Mouse (Mus musculus) thymus, postnatal 0 days (tissue): ENCODE measurements at regions not wholly inside any gene's neighbourhood (a gene's known extent, or its start where the extent isn't known, plus 50 kb on each side); places are given as distances from the start of the nearest gene placed in this dataset.

ENCODE experiments used
- DNase-seq: peaks from one replicate; pipeline ENCODE4 v3.0.0-alpha.2; 2015; ENCODE audit warnings: low spot score

DNA sequence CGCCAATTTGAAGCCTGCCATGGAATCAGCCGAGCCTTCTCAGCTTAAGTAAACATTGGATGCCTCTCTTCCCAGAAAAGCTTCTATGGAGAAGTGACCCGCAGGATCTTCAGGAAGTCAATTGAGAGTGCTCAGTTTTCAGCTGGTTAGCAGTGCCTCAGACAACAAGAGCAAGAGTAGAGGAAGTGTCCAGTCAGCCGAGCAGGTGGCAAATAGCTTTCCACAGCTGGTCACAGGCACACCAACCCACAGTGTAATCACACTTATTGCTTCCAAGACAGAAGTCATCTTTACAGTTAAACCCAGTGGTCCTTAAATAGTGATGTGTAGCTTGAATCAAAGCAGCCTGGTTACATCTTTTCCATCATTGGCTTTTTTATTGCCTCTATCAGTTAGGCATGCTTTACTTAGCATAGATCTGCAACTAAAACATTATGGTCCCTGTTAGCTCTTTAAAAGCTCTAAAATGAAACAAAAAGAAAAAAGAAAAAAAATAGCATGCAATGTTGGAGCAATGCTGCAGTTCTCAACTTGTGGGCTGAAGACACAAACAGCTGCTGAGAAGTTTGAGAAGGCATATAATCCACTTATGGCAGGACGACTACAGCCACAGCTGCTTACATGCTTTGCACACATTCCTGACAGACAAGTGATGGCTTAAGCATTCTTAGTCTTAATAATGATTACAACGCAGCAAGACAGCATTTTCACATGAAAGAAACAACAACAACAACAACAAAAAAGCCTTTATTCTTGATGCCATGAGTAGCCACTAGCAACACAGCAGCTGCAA is 444.5 kb downstream of the Tmem135 start:
- no peak for DNase-seq

DNA sequence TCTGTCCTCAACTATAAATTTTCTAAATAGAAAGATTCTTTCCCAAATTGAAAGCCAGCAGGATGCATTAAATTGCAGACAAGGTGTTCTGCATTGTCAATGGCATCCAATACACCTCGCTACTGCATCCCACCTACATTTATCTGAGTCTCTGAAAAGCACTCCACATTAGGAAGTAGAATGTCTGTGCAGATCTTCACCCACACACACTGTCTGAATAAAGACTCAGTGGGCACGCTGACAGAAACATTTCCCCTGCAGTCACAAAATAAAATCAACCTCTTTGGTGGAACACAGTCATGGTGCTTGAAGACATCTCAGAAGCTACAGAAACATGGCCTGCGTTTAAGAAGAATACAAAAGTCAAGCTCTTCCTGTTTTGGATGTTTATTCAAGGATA is 449.0 kb downstream of the Tmem135 start:
- DNase-seq, result no peak

DNA sequence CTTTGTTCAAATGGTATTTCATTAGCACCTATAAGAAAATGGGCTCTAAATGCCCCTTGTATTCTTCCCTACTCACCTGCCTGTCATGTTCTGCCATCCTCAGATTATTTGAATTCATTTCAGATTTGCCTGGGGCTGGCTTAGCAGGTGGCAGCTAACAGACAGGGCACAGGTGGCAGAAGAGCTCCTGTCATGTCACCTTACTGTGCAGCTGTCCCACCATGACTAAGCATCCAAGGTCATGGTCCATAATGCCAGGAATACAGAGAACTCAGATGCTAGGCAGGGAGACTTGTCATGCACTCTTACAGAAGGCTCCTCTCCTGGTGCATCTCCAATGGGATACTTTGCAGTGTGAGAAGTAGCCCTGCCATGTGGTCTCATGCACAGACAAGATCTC is 458.7 kb downstream of the Tmem135 start:
- DNase-seq, result no peak

DNA sequence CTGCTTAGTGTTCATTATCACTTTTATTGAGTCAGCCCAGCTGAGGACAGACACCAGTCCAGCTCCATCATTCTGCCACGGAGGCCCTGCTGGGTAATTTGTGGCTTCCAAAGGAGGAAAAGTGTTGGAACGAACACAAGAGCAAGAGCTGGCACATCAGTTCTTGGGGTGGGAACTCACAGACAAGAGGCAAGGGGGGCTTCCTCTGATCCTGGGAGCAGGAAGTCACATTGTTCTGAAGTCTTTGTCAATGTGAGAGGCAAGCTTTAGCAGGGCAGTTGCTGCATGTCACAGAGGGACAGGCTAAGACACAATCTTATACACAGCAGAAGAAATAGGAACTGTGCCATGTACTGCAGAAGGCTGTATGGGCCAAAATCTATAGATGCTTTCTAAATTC is 459.1 kb downstream of the Tmem135 start:
- DNase-seq, result no peak

DNA sequence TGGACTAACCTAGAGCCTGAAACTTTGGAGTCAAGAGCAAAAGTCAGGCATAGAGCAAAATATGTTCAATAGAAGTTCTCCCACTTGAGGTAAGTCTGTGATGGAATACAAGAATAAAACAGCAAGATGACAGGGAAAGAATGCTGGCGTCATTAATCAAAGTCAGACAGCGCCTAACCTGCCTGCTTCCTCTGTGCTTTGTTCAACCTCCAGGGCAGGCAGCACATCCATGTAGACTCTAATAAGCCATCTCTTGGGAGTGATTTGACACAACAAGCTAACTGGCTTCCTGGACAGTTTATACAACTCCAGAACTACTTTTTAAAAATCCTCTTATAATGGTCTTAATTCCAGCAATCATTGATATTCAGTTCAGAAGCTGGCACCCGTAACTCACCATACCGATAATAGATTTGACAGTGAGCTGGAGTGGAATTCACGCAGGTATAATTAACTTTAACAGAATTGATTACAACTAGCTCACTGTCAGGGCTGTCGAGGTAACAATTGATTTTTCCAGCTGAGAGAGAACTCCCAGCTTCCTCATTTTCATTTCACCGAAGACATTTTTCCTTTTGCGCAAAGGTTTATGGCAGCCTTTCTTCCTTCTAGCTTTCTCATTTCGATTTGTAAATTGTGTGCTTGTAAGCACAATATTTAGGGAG is 462.6 kb downstream of the Tmem135 start:
- DNase-seq, result no peak

DNA sequence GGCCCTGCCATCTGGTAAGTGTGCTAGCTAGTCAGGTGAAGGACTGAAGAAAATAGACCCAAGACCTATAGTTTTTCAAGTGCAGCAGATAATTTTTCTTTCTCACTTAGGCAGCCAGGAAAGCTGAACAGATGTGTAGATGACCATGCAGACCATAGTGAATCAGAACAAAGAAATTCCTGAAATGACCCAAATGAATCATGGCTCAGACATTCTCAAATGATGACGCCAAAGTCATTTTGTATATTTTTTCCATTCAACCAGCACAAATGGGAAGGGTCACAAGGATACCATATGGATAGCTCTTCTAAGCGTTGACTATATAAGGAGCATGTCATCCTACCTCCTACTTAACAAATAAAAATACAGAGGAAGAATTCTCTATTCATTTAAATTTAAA is 463.8 kb downstream of the Tmem135 start:
- DNase-seq, result no peak

DNA sequence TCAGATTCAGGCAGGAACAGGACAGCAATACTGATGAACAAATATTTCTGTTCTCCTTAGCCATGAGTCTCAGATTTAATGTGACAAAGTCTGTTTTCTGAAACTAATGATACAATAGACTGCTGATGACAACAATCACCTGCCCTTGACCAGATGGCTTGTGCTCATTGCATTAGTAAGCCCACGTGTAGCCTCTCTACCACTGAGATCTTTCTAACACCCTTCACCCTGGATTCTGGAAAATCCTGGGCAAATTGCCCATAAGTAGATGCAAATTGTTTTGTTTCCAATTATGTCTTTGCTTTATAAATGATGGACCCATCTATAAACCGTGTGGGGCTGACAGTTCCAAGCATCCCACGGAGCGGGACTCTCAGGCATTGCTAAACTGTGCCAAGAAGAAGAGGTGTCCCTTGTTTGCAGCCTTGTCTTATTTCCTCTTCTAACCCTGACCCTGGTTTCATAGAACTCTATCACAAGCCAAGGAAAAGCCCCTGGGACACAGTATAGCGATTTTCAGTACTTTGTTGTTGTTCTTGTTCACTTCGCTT is 475.7 kb downstream of the Tmem135 start:
- no peak for DNase-seq
